Mouse (Mus musculus): Measurements from ENCODE around the gene St6galnac4.
A peak's percentile ranks its signal among the peaks of the same experiment; 100 is the strongest.

Gene St6galnac4

GRCm38 (mm10) chr2:32627266-32628043, 40.6 kb downstream of the St6galnac4 start:
- no peak for DNase-seq (ENCODE audit: low read depth, low spot score)

GRCm38 (mm10) chr2:32628044-32628550, 41.2 kb downstream of the St6galnac4 start:
- DNase-seq (ENCODE audit: low read depth, low spot score): no peak

GRCm38 (mm10) chr2:32628729-32629128, 41.8 kb downstream of the St6galnac4 start:
- DNase-seq (ENCODE audit: low read depth, low spot score): no peak

- DNase-seq (ENCODE audit: low read depth, low spot score): peak; percentile 87
Measured at GRCm38 (mm10) chr2:32629276-32629976, 42.5 kb downstream of the St6galnac4 start.

GRCm38 (mm10) chr2:32630036-32630435, 43.1 kb downstream of the St6galnac4 start:
- no peak for DNase-seq (ENCODE audit: low read depth, low spot score)

GRCm38 (mm10) chr2:32631046-32631445, 44.2 kb downstream of the St6galnac4 start:
- DNase-seq (ENCODE audit: low read depth, low spot score): no peak

- peak; percentile 83 for DNase-seq (ENCODE audit: low read depth, low spot score)
Measured at GRCm38 (mm10) chr2:32631737-32632394, 45.0 kb downstream of the St6galnac4 start.

- no peak for DNase-seq (ENCODE audit: low read depth, low spot score)
Measured at GRCm38 (mm10) chr2:32633660-32634059, 46.8 kb downstream of the St6galnac4 start.

- DNase-seq (ENCODE audit: low read depth, low spot score): no peak
Measured at GRCm38 (mm10) chr2:32634277-32635105, 47.6 kb downstream of the St6galnac4 start.

GRCm38 (mm10) chr2:32636617-32637016, 49.7 kb downstream of the St6galnac4 start:
- DNase-seq (ENCODE audit: low read depth, low spot score): no peak

- DNase-seq (ENCODE audit: low read depth, low spot score): peak; percentile 72
Measured at GRCm38 (mm10) chr2:32637778-32638281, 50.9 kb downstream of the St6galnac4 start.

- no peak for DNase-seq (ENCODE audit: low read depth, low spot score)
Measured at GRCm38 (mm10) chr2:32639632-32640031, 52.7 kb downstream of the St6galnac4 start.

GRCm38 (mm10) chr2:32640550-32641051, 53.7 kb downstream of the St6galnac4 start:
- no peak for DNase-seq (ENCODE audit: low read depth, low spot score)

GRCm38 (mm10) chr2:32641810-32642209, 54.9 kb downstream of the St6galnac4 start:
- no peak for DNase-seq (ENCODE audit: low read depth, low spot score)

GRCm38 (mm10) chr2:32642813-32643212, 55.9 kb downstream of the St6galnac4 start:
- DNase-seq (ENCODE audit: low read depth, low spot score): no peak

- no peak for DNase-seq (ENCODE audit: low read depth, low spot score)
Measured at GRCm38 (mm10) chr2:32644083-32644482, 57.2 kb downstream of the St6galnac4 start.

- DNase-seq (ENCODE audit: low read depth, low spot score): no peak
Measured at GRCm38 (mm10) chr2:32644799-32645475, 58.0 kb downstream of the St6galnac4 start.

- no peak for DNase-seq (ENCODE audit: low read depth, low spot score)
Measured at GRCm38 (mm10) chr2:32645647-32646046, 58.8 kb downstream of the St6galnac4 start.

GRCm38 (mm10) chr2:32646379-32647056, 59.6 kb downstream of the St6galnac4 start, which contains the start of gene Eng:
TSS of gene Eng (plus strand) at chr2:32646595.
- DNase-seq (ENCODE audit: low read depth, low spot score): no peak

- no peak for DNase-seq (ENCODE audit: low read depth, low spot score)
Measured at GRCm38 (mm10) chr2:32647366-32647765, 60.5 kb downstream of the St6galnac4 start.
